Mouse (Mus musculus) 416B (cell line): ENCODE data around the gene Tmem132d.
"Not testable (repeated sequence)": the region's sequence is repeated elsewhere in the genome, so short reads cannot be mapped to it uniquely, and the experiment has no call there.

ENCODE experiments used
- DNase-seq: peaks from one replicate; pipeline ENCODE4 v3.0.0; 2011; ENCODE audit warnings: low read depth

Gene Tmem132d

DNA sequence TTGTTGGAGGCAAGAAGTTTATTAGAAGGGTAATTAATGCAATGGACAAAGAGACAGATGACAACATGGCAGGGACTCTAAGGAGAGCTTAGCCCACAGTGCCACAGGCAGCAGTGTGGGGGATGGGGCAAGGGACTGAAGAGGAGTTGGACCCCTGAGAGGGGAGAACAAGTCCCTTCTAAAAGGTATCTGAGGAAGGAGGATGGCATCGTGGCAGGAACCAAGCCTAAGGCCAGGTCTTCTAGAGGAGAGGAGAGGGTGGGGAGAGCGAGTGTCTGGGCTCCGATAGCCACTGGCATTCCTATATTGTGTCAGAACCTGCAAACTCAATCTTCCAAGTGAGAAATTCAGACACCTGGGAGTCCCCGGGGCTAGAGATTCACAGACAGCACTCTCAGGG, 674.3 kb downstream of the Tmem132d start:
- DNase-seq = no peak

GRCm38 (mm10) chr5:127756671-127757423, 676.0 kb downstream of the Tmem132d start:
- no peak for DNase-seq

DNA sequence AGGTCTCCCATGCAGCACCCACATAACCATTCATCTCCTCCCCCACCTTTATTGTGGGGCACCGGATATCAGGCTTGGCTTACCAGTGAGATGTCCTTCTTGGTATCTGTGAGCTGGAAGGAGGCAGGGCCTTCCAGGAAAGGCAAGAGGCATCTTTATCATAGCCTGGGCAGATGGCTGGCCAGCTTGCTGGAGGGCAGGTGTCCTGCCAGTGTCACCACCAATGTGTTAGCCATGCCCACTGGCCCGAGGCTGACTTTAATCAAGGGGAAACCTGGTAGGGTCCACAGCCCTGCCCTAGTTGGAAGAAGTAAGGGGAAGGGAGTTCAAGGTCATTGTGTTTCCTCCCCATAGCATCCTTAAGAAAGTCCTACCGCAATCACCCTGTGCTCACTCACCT, 676.9 kb downstream of the Tmem132d start:
- no peak for DNase-seq

DNA sequence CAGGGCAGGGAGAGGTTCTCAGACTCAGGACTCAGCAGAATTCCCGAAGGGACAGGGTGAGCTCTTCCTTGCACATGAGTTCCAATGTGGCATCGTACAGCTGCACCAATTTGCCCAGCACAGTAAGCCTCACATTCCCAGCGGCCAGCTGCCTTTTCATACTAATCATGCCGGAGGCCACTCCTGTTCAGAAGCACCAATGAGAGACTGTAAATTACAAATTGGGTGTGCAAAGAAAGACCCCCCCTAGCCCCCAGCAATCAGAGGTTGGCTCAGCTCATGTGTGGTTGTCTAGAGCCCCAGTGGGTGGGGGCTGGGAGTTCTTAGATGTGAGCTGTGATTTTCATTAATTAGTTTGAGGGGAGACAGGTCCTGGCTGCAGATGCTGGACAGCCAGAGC, 677.3 kb downstream of the Tmem132d start:
- no peak for DNase-seq

GRCm38 (mm10) chr5:127751262-127751975, 681.5 kb downstream of the Tmem132d start:
- DNase-seq = no peak

DNA sequence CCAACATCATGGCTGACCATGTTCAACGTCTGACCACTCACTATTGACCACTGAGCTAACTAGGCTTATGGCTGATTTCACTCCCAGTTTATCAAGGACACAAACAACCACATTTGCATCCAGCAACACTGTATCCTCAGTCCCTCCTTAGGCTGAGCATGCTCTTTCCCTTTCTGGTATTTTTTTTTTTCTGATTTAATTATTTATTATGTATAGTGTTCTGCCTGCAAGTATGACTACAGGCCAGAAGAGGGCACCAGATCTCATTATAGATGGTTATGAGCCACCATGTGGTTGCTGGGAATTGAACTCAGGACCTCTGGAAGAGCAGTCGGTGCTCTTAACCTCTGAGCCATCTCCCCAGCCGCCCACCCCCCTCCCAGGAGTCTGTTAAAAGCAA, 683.3 kb downstream of the Tmem132d start:
- DNase-seq = not testable (repeated sequence)

DNA sequence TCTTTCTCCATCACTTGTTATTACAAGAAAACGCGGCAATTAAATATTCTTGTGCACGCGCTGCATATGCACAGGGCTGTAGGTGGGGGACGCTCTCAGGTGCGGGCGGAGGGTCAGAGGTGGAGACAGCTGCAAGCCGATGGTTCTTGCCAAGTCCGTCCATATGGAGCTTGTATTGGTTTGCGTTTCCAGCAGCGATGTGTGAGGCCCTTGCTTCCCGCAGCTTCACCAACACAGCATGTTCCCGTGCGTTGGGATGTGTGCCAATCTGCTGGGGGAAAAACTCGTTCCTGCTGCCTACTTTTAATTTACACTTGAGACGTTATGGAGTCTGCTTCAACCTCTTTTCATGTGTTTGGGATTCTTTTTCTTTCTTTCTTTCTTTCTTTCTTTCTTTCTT, 691.5 kb downstream of the Tmem132d start:
- DNase-seq = no peak
